Comparison of ENCODE assay signal across 23 mouse cellular contexts in genomic region chr19:42079950-42080349, GRCm38 (mm10). TPM values are rescaled to one million over a fixed set of nuclear protein-coding genes. Genes with fewer than 3 reads are reported as not detected.
DNase-seq lines count a peak whose midpoint lies in the region; ATAC-seq and TF ChIP-seq lines count a peak whose summit lies in the region.
"Had no signal": no experiment of that assay in that cellular context is flagged by ENCODE, and none has a peak within 500 bp of the region (broad histone marks: within the 10 kb centered on the region; RNA-seq: fewer than 3 reads in every experiment).

No protein-coding gene starts in this region.

- no peaks in the 10 kb centered on the region for H3K9me3 ChIP-seq in liver, postnatal 0 days (ENCODE audit: low read length)
- H3K9me3 ChIP-seq in liver, embryonic 12.5 days (replicated peaks), result no peaks in the 10 kb centered on the region
- no peaks in the 10 kb centered on the region for H3K9me3 ChIP-seq in intestine, embryonic 14.5 days (ENCODE audit: control insufficient read depth, low read length)
- H3K9me3 ChIP-seq: embryonic facial prominence, embryonic 10.5 days; G1E; heart, embryonic 12.5 days; neural tube, embryonic 15.5 days had no signal

- DNase-seq in adrenal gland, postnatal 14 days, result peak; percentile 24
- DNase-seq in adrenal gland, postnatal 25 days, result no peak
- DNase-seq in liver, postnatal 0 days, result no peak
- DNase-seq in intestine, embryonic 14.5 days (ENCODE audit: low spot score), result peak; percentile 43
- DNase-seq in layer of hippocampus, adult 11-12 months (ENCODE audit: low spot score), result no peak
- DNase-seq in ovary, postnatal 36 days (ENCODE audit: low spot score), result no peak
- DNase-seq in heart, postnatal 25 days (ENCODE audit: low spot score), result no peak
- DNase-seq: cerebellum, adult 2 months; gastrocnemius, postnatal 36 days; heart, postnatal 36 days; layer of hippocampus, postnatal 36 days; liver; lung, adult 2 months; lung, postnatal 36 days; retina, postnatal 1 day had no signal

- no peak overlapping the region for H3K9ac ChIP-seq in liver, postnatal 0 days (replicated peaks)
- no peak overlapping the region for H3K9ac ChIP-seq in liver, embryonic 12.5 days
- no peak overlapping the region for H3K9ac ChIP-seq in intestine, embryonic 14.5 days (ENCODE audit: low read length)
- H3K9ac ChIP-seq: heart, embryonic 12.5 days; neural tube, embryonic 15.5 days had no signal

- WGBS in liver, postnatal 0 days (ENCODE audit: insufficient replicate concordance), result 66% methylated on average over 5 of the region's 5 CpGs
- WGBS in liver, embryonic 12.5 days (ENCODE audit: insufficient replicate concordance), result 68% methylated on average over 5 of the region's 5 CpGs
- 76% methylated on average over 5 of the region's 5 CpGs for WGBS in intestine, embryonic 14.5 days

- intact Hi-C loops in heart, postnatal 25 days (cut with DNase I), result loop anchor here (5.0 kb wide), 1 partner anchor 93 kb away; no protein-coding TSS in a partner anchor

- no peak for TF ChIP-seq EP300 in liver, postnatal 0 days (IDR thresholded peaks at IDR 0.05; ENCODE audit: low read depth)

- no peaks in the 10 kb centered on the region for H3K27me3 ChIP-seq in liver, postnatal 0 days (ENCODE audit: insufficient read depth, low read length)
- H3K27me3 ChIP-seq in liver, embryonic 12.5 days (replicated peaks), result no peaks in the 10 kb centered on the region
- no peaks in the 10 kb centered on the region for H3K27me3 ChIP-seq in intestine, embryonic 14.5 days (replicated peaks; ENCODE audit: control insufficient read depth, insufficient read depth, low read length)
- H3K27me3 ChIP-seq: heart, embryonic 12.5 days; neural tube, embryonic 15.5 days had no signal

- H3K36me3 ChIP-seq in liver, postnatal 0 days (replicated peaks; ENCODE audit: insufficient read depth, low read length), result no peaks in the 10 kb centered on the region
- H3K36me3 ChIP-seq in liver, embryonic 12.5 days, result no peaks in the 10 kb centered on the region
- peaks cover 17% of the 10 kb centered on the region for H3K36me3 ChIP-seq in intestine, embryonic 14.5 days (ENCODE audit: control insufficient read depth, insufficient read depth, low read length)
- H3K36me3 ChIP-seq: G1E had no signal

- TF ChIP-seq CTCF in liver, postnatal 0 days (IDR thresholded peaks at IDR 0.05; ENCODE audit: low read depth), result no peak

- no peak overlapping the region for H3K4me3 ChIP-seq in liver, postnatal 0 days (ENCODE audit: low read depth, low read length)
- no peak overlapping the region for H3K4me3 ChIP-seq in liver, embryonic 12.5 days
- H3K4me3 ChIP-seq in intestine, embryonic 14.5 days (ENCODE audit: low read depth, low read length), result no peak overlapping the region
- H3K4me3 ChIP-seq: embryonic facial prominence, embryonic 10.5 days; heart, embryonic 12.5 days; neural tube, embryonic 15.5 days had no signal

- no peak overlapping the region for H3K27ac ChIP-seq in liver, postnatal 0 days (ENCODE audit: low read depth)
- no peak overlapping the region for H3K27ac ChIP-seq in liver, embryonic 12.5 days
- no peak overlapping the region for H3K27ac ChIP-seq in intestine, embryonic 14.5 days (ENCODE audit: low read depth)
- H3K27ac ChIP-seq: embryonic facial prominence, embryonic 10.5 days; neural tube, embryonic 15.5 days had no signal

- no peak overlapping the region for H3K4me2 ChIP-seq in liver, postnatal 0 days (ENCODE audit: low read depth, low read length)
- no peak overlapping the region for H3K4me2 ChIP-seq in liver, embryonic 12.5 days
- no peak overlapping the region for H3K4me2 ChIP-seq in intestine, embryonic 14.5 days (ENCODE audit: low read length)
- H3K4me2 ChIP-seq: heart, embryonic 12.5 days; midbrain, embryonic 11.5 days; neural tube, embryonic 15.5 days had no signal

- peak; percentile 54 for ATAC-seq in liver, postnatal 0 days
- no peak for ATAC-seq in liver, embryonic 12.5 days
- no peak for ATAC-seq in intestine, embryonic 14.5 days (replicated peaks; ENCODE audit: low FRiP score, low TSS enrichment, low read depth)
- ATAC-seq: forebrain, embryonic 14.5 days had no signal

- H3K4me1 ChIP-seq in liver, postnatal 0 days (ENCODE audit: insufficient read depth), result no peaks in the 10 kb centered on the region
- H3K4me1 ChIP-seq in liver, embryonic 12.5 days, result peaks cover 26% of the 10 kb centered on the region
- no peaks in the 10 kb centered on the region for H3K4me1 ChIP-seq in intestine, embryonic 14.5 days (replicated peaks; ENCODE audit: control insufficient read depth, insufficient read depth, low read length)
- H3K4me1 ChIP-seq: embryonic facial prominence, embryonic 10.5 days; heart, embryonic 12.5 days had no signal

RNA-seq across cellular contexts. Expression of gene Morn4, which starts 6.2 kb away (rescaled TPM):
- 5.4 and 7.4 TPM in 2 replicates for total RNA-seq in adrenal gland, postnatal 14 days (2021)
- 6.6 and 10.1 TPM in 2 replicates for total RNA-seq in adrenal gland, postnatal 25 days (2021)
- 0.54 and 0.63 TPM in 2 replicates for polyA plus RNA-seq in liver, postnatal 0 days (2015; fragmentation: Nextera tagmentation; extraction: Ambion mirVana)
- 4.4 and 4.6 TPM in 2 replicates for polyA plus RNA-seq in liver, embryonic 12.5 days (2016; fragmentation: Nextera tagmentation; extraction: Ambion mirVana)
- polyA plus RNA-seq in intestine, embryonic 14.5 days (2014; fragmentation: Nextera tagmentation; extraction: Ambion mirVana), result 24.2 and 26.7 TPM in 2 replicates
- 1 to 10 TPM; 3.3 to 3.7 TPM for total RNA-seq in heart, postnatal 25 days (2021)

RNA-seq across cellular contexts. Expression of gene Pi4k2a, which starts 10.3 kb away (rescaled TPM):
- 50.4 and 51.5 TPM in 2 replicates for total RNA-seq in adrenal gland, postnatal 14 days (2021)
- total RNA-seq in adrenal gland, postnatal 25 days (2021), result 58.2 and 62.4 TPM in 2 replicates
- 16.1 and 18.3 TPM in 2 replicates for polyA plus RNA-seq in liver, postnatal 0 days (2015; fragmentation: Nextera tagmentation; extraction: Ambion mirVana)
- 17.3 and 18.7 TPM in 2 replicates for polyA plus RNA-seq in liver, embryonic 12.5 days (2016; fragmentation: Nextera tagmentation; extraction: Ambion mirVana)
- 23.5 and 32.0 TPM in 2 replicates for polyA plus RNA-seq in intestine, embryonic 14.5 days (2014; fragmentation: Nextera tagmentation; extraction: Ambion mirVana)
- 10 to 100 TPM; 18.4 to 19.0 TPM for total RNA-seq in heart, postnatal 25 days (2021)

RNA-seq across cellular contexts. Expression of gene 4933411K16Rik, which starts 27.9 kb away (rescaled TPM):
- 0.64 and 0.96 TPM in 2 replicates for total RNA-seq in adrenal gland, postnatal 14 days (2021)
- 0.67 and 1.1 TPM in 2 replicates for total RNA-seq in adrenal gland, postnatal 25 days (2021)
- polyA plus RNA-seq in liver, postnatal 0 days (2015; fragmentation: Nextera tagmentation; extraction: Ambion mirVana), result 0.18 and 0.40 TPM in 2 replicates
- 0.08 TPM in 1 of 2 replicates, not detected in the other for polyA plus RNA-seq in liver, embryonic 12.5 days (2016; fragmentation: Nextera tagmentation; extraction: Ambion mirVana)
- 0.13 TPM in 1 of 2 replicates, not detected in the other for polyA plus RNA-seq in intestine, embryonic 14.5 days (2014; fragmentation: Nextera tagmentation; extraction: Ambion mirVana)
- not detected for total RNA-seq in heart, postnatal 25 days (2021)
- total RNA-seq: G1E; heart, postnatal 36 days had no signal
- polyA plus RNA-seq: forebrain, embryonic 14.5 days; G1E; heart, embryonic 12.5 days; neural tube, embryonic 15.5 days had no signal

RNA-seq across cellular contexts. Expression of gene Hoga1, which starts 34.5 kb away (rescaled TPM):
- 6.2 and 22.7 TPM in 2 replicates for total RNA-seq in adrenal gland, postnatal 14 days (2021)
- 4.5 and 5.2 TPM in 2 replicates for total RNA-seq in adrenal gland, postnatal 25 days (2021)
- polyA plus RNA-seq in liver, postnatal 0 days (2015; fragmentation: Nextera tagmentation; extraction: Ambion mirVana), result 183 and 190 TPM in 2 replicates
- polyA plus RNA-seq in liver, embryonic 12.5 days (2016; fragmentation: Nextera tagmentation; extraction: Ambion mirVana), result 11.6 and 11.9 TPM in 2 replicates
- polyA plus RNA-seq in intestine, embryonic 14.5 days (2014; fragmentation: Nextera tagmentation; extraction: Ambion mirVana), result 1.4 and 1.7 TPM in 2 replicates
- 1 to 10 TPM; 1.1 to 1.7 TPM for total RNA-seq in heart, postnatal 25 days (2021)
- total RNA-seq: G1E had no signal
- polyA plus RNA-seq: G1E had no signal

RNA-seq across cellular contexts. Expression of gene Ankrd2, which starts 44.1 kb away (rescaled TPM):
- total RNA-seq in adrenal gland, postnatal 14 days (2021), result 0.68 and 0.82 TPM in 2 replicates
- 0.46 TPM in 1 of 2 replicates, not detected in the other for total RNA-seq in adrenal gland, postnatal 25 days (2021)
- 0.22 and 1.1 TPM in 2 replicates for polyA plus RNA-seq in liver, postnatal 0 days (2015; fragmentation: Nextera tagmentation; extraction: Ambion mirVana)
- 0.11 and 0.20 TPM in 2 replicates for polyA plus RNA-seq in liver, embryonic 12.5 days (2016; fragmentation: Nextera tagmentation; extraction: Ambion mirVana)
- 0.27 and 0.32 TPM in 2 replicates for polyA plus RNA-seq in intestine, embryonic 14.5 days (2014; fragmentation: Nextera tagmentation; extraction: Ambion mirVana)
- total RNA-seq in heart, postnatal 25 days (2021), result not detected
- total RNA-seq: G1E; layer of hippocampus, postnatal 36 days; left cerebral cortex, postnatal 36 days had no signal
- polyA plus RNA-seq: G1E; heart, embryonic 12.5 days; midbrain, embryonic 11.5 days had no signal

Comparison
In these comparisons a context has a peak if more than half of its experiments do, and no peak if none do; other contexts are left out.
1. DNase-seq: peak in adrenal gland, postnatal 14 days (single experiment) and intestine, embryonic 14.5 days (single experiment); none in adrenal gland, postnatal 25 days (single experiment), liver, postnatal 0 days (single experiment), layer of hippocampus, adult 11-12 months (single experiment), ovary, postnatal 36 days (single experiment) and heart, postnatal 25 days (single experiment).